Mouse (Mus musculus) mature B cell (primary cell): ENCODE measurements at regions not wholly inside any gene's neighbourhood (a gene's known extent, or its start where the extent isn't known, plus 50 kb on each side); places are given as distances from the start of the nearest gene placed in this dataset.

ENCODE experiments used
- in situ Hi-C: fragments of 300-500 bp; cut with MboI; formaldehyde crosslinking; loops from 2 replicates; pipeline ENCODE4 v1.14.3; 2019

GRCm38 (mm10) chr10:66909204-66909889, 186.6 kb upstream of the Jmjd1c start:
- in situ Hi-C loops = loop anchor here (25.0 kb wide), 1 partner anchor 303 kb away; no protein-coding TSS in a partner anchor

DNA sequence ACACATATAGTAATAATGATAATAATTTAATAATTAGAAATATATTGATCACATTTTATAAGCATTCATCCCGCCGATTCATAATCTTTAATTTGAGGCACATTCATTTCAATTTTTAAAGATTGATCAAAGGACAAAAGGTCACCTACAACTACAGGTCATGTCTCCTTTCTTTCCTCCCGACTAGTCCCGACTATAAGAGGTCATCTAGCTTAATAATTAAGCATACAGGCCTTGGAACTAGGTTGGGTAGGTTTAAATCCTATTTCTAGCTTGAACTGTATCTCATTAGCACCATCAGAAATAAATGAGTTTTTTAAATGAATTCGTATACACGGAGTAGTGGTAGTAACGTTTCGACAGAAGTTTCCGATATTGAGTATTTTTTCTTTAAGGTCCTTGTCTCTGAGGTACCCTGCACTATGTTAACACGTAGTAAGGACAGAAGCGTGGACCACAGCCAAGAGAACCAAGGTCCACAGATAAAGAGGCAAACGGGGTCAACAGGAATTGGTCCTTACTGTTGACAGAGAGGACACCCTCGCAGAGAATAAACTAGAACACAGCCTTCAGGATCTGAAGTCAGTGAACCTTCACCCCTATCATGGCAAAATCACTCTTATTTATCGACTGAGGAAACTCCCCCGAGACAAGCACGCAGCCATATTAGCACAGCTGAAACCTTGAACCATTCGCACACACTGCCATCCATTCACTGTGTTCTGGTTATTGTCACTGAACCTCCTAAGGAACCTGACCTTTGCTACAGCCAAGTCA, 185.8 kb upstream of the Jmjd1c start:
- in situ Hi-C loops = loop anchor here (25.0 kb wide), 1 partner anchor 302 kb away; no protein-coding TSS in a partner anchor

GRCm38 (mm10) chr10:66911261-66911911, 184.5 kb upstream of the Jmjd1c start:
- in situ Hi-C loops = loop anchor here (25.0 kb wide), 1 partner anchor 301 kb away; no protein-coding TSS in a partner anchor

DNA sequence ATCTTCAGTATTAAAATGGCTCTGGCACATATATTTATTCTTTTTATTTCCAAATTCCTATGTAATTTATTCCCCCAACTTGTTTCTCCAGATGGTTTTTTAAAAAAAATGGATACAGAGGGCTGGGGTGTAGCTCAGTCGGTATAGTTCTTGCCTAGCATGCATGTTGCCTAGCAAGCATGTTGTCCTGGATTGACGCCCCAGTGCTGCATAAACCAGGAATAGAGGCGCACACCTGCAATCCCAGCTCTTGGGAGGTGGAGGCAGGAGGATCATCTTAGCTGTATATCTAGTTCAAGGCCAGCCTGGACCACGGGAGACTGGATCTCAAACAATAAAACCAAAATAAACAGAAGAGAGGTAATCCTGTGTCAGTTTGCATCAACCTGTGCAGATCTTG, 183.5 kb upstream of the Jmjd1c start:
- in situ Hi-C loops = loop anchor here (25.0 kb wide), 1 partner anchor 300 kb away; no protein-coding TSS in a partner anchor

DNA sequence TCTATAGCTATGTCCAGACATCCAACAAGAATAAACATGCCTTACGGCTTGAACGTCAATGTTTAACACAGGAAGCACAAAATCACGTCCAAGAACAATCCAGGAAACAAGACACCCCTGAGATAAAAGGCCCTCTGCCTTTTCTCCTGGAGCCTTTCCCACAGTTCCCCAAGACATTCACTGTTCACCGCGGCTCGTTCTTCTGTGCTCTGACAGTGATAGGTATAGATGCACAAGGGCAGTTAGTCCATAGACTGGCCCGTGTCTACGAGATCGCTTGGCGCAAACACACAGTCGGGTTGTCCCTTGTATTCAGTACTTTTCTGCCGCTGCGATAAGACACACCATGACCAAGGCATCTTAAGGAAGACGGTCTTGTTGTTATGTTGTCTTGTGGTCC, 182.7 kb upstream of the Jmjd1c start:
- in situ Hi-C loops = loop anchor here (25.0 kb wide), 1 partner anchor 299 kb away; no protein-coding TSS in a partner anchor

- in situ Hi-C loops = loop anchor here (25.0 kb wide), 1 partner anchor 299 kb away; no protein-coding TSS in a partner anchor
Observed at GRCm38 (mm10) chr10:66913627-66914026, 182.3 kb upstream of the Jmjd1c start.

DNA sequence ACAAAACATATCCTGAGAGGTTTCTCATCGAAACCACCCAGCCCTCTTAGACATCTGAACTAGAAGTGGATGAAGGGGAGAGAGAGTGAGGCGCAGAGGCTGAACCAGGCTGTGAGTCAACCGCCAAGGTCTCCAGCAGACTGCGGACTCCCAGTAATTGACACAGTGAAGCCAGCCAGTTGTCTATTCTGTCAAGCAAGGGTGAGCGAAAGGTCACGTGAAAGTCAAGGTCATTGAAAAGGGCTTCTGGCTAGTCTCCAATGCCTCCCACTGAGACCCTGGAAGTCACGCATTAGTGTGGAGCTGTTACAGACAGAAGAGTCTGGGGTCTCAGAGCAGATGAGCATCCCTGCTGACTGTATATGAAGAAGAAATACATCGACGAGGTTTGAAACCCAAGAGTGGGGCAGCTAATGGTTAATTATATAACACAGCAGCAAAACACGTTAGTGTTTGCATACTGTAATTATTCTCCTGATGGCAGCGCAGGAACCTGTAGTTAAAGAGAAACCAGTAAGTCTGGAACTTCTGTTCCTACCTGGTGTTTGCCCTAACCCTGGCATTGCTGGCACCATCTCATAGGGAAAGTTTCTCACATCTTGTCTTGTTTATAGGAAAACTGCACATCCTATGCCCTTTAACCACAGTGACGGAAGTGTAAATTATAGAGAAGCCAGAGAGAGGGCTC, 181.5 kb upstream of the Jmjd1c start:
- in situ Hi-C loops = loop anchor here (25.0 kb wide), 1 partner anchor 298 kb away; no protein-coding TSS in a partner anchor

DNA sequence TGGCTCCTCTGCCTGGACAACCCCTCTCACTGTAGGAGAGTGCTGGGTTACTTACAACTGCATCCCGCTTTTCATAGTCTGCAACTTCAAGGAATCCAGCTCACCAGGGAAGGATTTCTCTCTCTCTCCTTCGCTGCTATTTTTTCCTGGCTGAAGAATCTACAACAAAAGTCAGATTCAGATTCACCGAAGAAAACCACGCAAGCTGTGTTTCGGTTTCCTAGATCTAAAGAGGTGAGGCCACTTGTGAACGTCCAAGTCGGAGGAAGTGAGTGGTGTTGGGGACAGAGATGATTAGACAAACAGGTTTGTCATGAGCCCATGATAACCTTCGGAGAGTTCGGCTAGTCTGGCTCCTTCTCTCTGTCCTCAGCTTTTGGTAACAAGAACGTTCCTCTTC, 180.1 kb upstream of the Jmjd1c start:
- in situ Hi-C loops = loop anchor here (25.0 kb wide), 1 partner anchor 296 kb away; no protein-coding TSS in a partner anchor

GRCm38 (mm10) chr10:66917725-66918124, 178.2 kb upstream of the Jmjd1c start:
- in situ Hi-C loops = loop anchor here (25.0 kb wide), 1 partner anchor 295 kb away; no protein-coding TSS in a partner anchor

GRCm38 (mm10) chr10:66918713-66919112, 177.2 kb upstream of the Jmjd1c start:
- in situ Hi-C loops = loop anchor here (25.0 kb wide), 1 partner anchor 294 kb away; no protein-coding TSS in a partner anchor

GRCm38 (mm10) chr10:66919953-66920760, 175.8 kb upstream of the Jmjd1c start:
- in situ Hi-C loops = loop anchor here (25.0 kb wide), 1 partner anchor 292 kb away; no protein-coding TSS in a partner anchor

- in situ Hi-C loops = loop anchor here (25.0 kb wide), 1 partner anchor 291 kb away; no protein-coding TSS in a partner anchor
Observed at GRCm38 (mm10) chr10:66920761-66921684, 174.9 kb upstream of the Jmjd1c start.

DNA sequence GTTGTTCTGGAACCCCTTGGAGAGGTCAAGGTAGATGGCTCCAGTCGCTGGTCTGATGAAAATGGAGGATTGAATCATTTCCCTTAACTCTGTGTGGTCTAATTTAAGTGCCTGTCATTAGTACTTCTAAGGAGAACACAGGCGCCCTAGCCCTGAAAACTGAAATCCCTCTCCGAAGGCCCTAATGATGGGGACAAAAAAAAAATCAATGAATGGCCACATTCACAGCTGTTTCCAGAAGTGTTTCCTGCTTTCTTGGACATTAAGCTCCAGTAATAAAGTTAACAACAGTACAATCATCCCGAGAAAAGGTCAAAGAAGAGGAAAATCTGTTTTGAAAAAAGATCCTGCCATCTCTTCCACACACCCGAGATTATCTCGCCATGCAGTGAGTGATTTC, 174.1 kb upstream of the Jmjd1c start:
- in situ Hi-C loops = loop anchor here (25.0 kb wide), 1 partner anchor 291 kb away; no protein-coding TSS in a partner anchor

DNA sequence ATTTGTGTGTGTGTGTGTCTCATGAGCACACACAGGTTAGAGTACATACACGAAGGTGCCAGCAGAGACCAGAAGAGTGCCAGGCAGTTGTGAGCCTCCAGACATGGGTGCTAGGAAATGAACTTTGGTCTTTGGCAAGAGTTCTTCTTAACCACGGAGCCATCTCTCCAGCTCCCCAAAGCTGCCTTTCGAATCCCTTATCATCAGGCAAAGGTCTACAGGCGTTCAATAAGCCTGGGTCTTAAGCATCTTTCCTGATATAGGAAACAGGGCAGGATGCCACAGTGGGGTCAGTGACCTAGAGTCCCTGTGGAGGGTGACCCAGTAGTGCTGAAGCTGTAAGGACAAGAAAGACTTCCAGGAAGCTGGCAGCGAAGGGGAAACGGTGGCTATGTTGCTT, 173.6 kb upstream of the Jmjd1c start:
- in situ Hi-C loops = loop anchor here (25.0 kb wide), 1 partner anchor 290 kb away; no protein-coding TSS in a partner anchor

- in situ Hi-C loops = loop anchor here (25.0 kb wide), 1 partner anchor 288 kb away; no protein-coding TSS in a partner anchor
Observed at GRCm38 (mm10) chr10:66923947-66924346, 172.0 kb upstream of the Jmjd1c start.

DNA sequence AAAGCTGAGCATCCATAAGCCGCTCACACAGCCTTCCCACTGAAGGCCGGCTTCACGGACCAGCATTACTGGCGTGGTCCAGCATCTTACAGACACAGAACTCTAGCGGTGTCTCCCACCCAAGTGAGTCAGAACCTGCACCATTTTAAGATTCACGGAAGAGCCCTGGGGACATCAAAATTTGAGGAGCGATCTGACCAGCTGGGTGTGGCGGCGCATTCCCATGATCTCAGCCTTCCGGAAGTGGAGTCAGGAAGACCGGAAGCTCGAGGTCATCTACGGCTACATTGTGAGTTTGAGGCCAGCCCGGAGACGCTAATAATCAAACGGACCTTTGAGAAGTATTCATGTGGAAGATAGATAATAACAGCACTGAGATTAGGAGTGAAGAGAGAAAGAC, 171.5 kb upstream of the Jmjd1c start:
- in situ Hi-C loops = loop anchor here (25.0 kb wide), 1 partner anchor 288 kb away; no protein-coding TSS in a partner anchor

- in situ Hi-C loops = no loop called here
Observed at GRCm38 (mm10) chr10:66925553-66926127, 170.3 kb upstream of the Jmjd1c start.

DNA sequence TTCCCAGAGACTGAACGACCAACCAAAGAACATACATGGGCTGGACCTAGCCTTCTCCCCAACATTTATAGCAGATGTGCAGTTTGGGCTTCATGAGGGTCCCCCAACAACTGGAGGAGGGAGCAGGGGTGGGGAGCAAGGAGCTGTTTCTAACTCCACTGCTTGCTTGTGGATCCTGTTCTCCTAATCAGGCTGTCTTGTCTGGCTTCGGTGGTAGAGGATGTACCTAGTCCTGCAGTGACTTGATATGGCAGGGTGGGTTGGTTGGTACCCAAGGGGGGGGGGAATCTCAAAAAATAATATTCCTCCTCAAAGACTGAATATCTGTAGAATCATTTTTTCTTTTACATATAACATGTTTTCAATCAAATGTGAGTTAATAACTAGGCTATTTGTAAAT, 168.3 kb upstream of the Jmjd1c start:
- in situ Hi-C loops = no loop called here
